Mouse (Mus musculus) liver, embryonic 13.5 days (tissue): ENCODE results near the gene Agbl2. TPM values are rescaled to one million over a fixed set of nuclear protein-coding genes. Genes with fewer than 3 reads are reported as not detected.
"Not testable (repeated sequence)": the region's sequence is repeated elsewhere in the genome, so short reads cannot be mapped to it uniquely, and the experiment has no call there.

ENCODE experiments used
- ATAC-seq: fragments of 200-750 bp; cut with Nextera tagmentation; 2 replicates; pipeline ENCODE4 v1.8.0; 2017; ENCODE audit warnings: low read depth, mild to moderate bottlenecking, moderate number of reproducible peaks, moderate library complexity
- DNase-seq: peaks from one replicate; pipeline ENCODE4 v3.0.0; 2022
- H3K27ac ChIP-seq: fragments of 300-500 bp; sonication (generic); 2 replicates; pipeline ENCODE4 v1.5.1; 2015; ENCODE audit warnings: moderate library complexity, mild to moderate bottlenecking, inconsistent platforms
- H3K27me3 ChIP-seq: fragments of 300-500 bp; sonication (generic); 2 replicates; pipeline ENCODE4 v1.6.1; 2015; ENCODE audit warnings: mild to moderate bottlenecking, inconsistent platforms
- H3K36me3 ChIP-seq: fragments of 300-500 bp; sonication (generic); 2 replicates; pipeline ENCODE4 v1.6.1; 2015; ENCODE audit warnings: mild to moderate bottlenecking, inconsistent platforms
- H3K4me1 ChIP-seq: fragments of 300-500 bp; sonication (generic); replicated peaks from 2 replicates; pipeline ENCODE4 v1.6.1; 2015; ENCODE audit warnings: inconsistent platforms
- H3K4me2 ChIP-seq: fragments of 300-500 bp; sonication (generic); 2 replicates; pipeline ENCODE4 v1.6.1; 2015; ENCODE audit warnings: inconsistent platforms, mild to moderate bottlenecking, moderate library complexity
- H3K4me3 ChIP-seq: fragments of 300-500 bp; sonication (generic); replicated peaks from 2 replicates; pipeline ENCODE4 v1.5.1; 2015; ENCODE audit warnings: mild to moderate bottlenecking, inconsistent platforms
- H3K9ac ChIP-seq: fragments of 300-500 bp; sonication (generic); 2 replicates; pipeline ENCODE4 v1.6.1; 2015; ENCODE audit warnings: mild to moderate bottlenecking, inconsistent platforms
- H3K9me3 ChIP-seq: fragments of 300-500 bp; sonication (generic); replicated peaks from 2 replicates; pipeline ENCODE4 v1.6.1; 2016; ENCODE audit warnings: inconsistent platforms
- WGBS: fragments of 180-500 bp; shearing (Covaris S2); methylation state at CpG from one replicate; pipeline ENCODE4 v1.1.7; 2015; ENCODE audit not compliant: insufficient replicate concordance; 5-methylcytosine and 5-hydroxymethylcytosine counted together
- polyA plus RNA-seq: library from polyadenylated mRNA; unstranded; fragments of >200 nt; fragmentation: Nextera tagmentation; extraction: Ambion mirVana; gene quantifications from 2 replicates; pipeline ENCODE4 v1.2.1, GENCODE M21; 2015

Gene Agbl2
- polyA plus RNA-seq, 1 experiment from 2014 or later: 0.06 TPM

DNA sequence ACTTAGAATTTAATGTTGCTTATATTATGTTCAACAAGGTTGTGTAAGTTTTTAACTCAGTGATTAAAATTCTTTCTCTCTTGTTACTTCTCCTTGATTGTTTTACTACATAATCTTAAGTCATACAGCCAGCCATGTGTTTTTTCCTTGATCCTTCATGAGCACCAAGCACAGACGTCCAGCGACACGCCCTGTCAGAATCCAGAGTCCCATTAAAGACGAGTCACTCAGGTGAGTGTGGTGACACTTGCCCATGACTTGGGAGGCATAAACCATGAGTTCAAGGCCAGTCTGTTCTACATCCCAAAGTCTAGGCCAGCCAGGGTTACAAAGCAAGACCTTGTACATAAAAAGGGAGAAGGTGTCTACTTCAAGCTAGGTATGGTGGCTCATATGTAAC, 33.6 kb downstream of the Agbl2 start:
- Histone ChIP-seq H3K27ac (no peak overlapping the region), H3K4me1 (no peaks in the 10 kb centered on the region), H3K4me3 (no peak overlapping the region), H3K4me2 (no peak overlapping the region), H3K9ac (no peak overlapping the region), H3K36me3 (no peaks in the 10 kb centered on the region), H3K27me3 (no peaks in the 10 kb centered on the region), H3K9me3 (no peaks in the 10 kb centered on the region)
- 73% methylated on average over 4 of the region's 4 CpGs for WGBS
- DNase-seq (no peak), ATAC-seq (no peak)

DNA sequence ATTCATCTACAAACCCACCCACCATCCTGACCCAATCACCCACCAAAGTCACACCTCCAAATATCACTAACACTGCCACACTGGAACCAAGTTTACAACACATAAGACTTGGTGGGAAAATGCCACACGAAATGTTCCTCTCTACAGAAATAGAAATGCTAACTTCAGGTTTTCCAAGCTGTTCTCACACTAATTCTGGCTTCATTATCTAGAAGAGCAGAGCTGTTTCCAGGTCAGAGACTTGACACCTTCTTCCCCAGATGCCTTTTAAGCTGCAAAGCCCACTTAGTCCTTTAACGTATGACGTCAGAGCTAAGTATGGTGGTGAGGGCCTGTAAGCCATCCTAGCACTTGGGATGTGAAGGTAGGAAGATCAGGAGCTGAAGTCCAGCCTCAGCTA, 36.2 kb downstream of the Agbl2 start:
- no peak overlapping the region for H3K4me3 ChIP-seq
- WGBS: 79% methylated on average over 3 of the region's 3 CpGs
- no peak overlapping the region for H3K4me2 ChIP-seq
- no peaks in the 10 kb centered on the region for H3K4me1 ChIP-seq
- no peaks in the 10 kb centered on the region for H3K36me3 ChIP-seq
- H3K27me3 ChIP-seq: no peaks in the 10 kb centered on the region
- H3K9me3 ChIP-seq: no peaks in the 10 kb centered on the region
- ATAC-seq (no peak), DNase-seq (no peak)
- H3K9ac ChIP-seq: no peak overlapping the region
- no peak overlapping the region for H3K27ac ChIP-seq

DNA sequence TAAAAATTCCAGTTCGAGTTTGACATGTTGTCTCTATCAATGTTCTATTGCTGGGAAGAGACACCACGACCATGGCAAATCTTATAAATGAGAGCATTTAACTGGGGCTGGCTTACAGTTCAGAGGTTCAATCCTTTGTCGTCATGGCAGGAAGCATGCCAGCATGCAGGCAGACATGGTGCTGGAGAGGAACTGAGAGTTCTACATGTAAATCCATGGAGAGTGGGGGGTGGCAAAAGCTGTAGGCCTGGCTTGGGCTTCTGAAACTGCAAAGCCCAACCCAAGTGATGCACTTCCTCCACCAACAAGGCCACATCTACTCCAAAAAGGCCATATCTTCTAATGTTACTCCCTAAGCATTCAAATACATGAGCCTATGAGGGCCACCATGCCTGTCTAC, 38.4 kb downstream of the Agbl2 start:
- Histone ChIP-seq H3K36me3 (no peaks in the 10 kb centered on the region), H3K4me3 (no peak overlapping the region), H3K9ac (no peak overlapping the region), H3K4me1 (no peaks in the 10 kb centered on the region), H3K9me3 (no peaks in the 10 kb centered on the region), H3K27me3 (no peaks in the 10 kb centered on the region), H3K4me2 (no peak overlapping the region), H3K27ac (no peak overlapping the region)
- DNase-seq: no peak
- ATAC-seq: no peak
- WGBS: 53% methylated on average over 3 of the region's 3 CpGs

DNA sequence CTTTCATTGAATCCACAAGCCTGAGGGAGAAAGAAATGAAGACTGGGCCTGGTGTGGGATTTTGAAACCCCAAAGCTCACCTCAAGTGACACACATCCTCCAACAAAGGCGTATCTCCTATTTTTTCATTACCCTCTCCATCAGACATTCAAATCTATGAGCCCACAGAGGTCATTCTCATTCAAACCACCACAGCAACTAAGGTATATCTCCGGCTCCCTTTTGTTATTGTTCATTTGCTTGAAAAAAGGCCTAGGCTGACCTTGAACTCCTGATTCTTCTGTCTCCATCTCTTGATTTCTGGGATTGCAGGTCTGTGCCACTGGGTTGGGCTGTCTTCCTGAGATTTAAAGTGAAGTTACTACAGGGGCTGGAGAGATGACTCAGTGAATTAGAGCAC, 40.5 kb downstream of the Agbl2 start:
- H3K27me3 ChIP-seq: no peaks in the 10 kb centered on the region
- ATAC-seq (no peak), DNase-seq (no peak)
- H3K4me2 ChIP-seq: no peak overlapping the region
- H3K4me3 ChIP-seq: no peak overlapping the region
- no peaks in the 10 kb centered on the region for H3K9me3 ChIP-seq
- H3K36me3 ChIP-seq: no peaks in the 10 kb centered on the region
- no peak overlapping the region for H3K9ac ChIP-seq
- no peak overlapping the region for H3K27ac ChIP-seq
- 71% methylated on average over 2 of the region's 2 CpGs for WGBS
- no peaks in the 10 kb centered on the region for H3K4me1 ChIP-seq

DNA sequence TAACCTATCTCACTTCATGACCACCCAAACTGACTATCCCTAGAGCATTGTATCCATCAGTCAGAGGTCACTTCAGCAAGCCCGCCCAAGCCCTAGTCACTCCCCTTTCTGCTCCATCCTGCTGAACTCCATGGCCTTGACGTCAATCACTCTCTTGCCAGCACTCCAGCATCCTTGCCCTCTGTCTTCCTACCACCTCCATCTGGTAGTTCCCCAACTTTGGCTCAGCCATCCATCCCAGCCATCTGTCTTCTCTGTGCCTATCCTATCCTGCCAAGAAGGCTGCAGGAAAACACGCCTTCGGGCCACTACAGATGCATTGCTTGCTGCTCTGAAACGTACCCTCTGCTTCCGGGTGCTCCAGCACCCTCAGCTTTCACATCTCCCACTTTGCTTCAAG, 41.3 kb downstream of the Agbl2 start:
- DNase-seq (no peak), ATAC-seq (no peak)
- Histone ChIP-seq H3K27ac (no peak overlapping the region), H3K27me3 (no peaks in the 10 kb centered on the region), H3K36me3 (no peaks in the 10 kb centered on the region), H3K4me1 (no peaks in the 10 kb centered on the region), H3K4me2 (no peak overlapping the region), H3K9ac (no peak overlapping the region), H3K4me3 (no peak overlapping the region), H3K9me3 (no peaks in the 10 kb centered on the region)
- WGBS: 69% methylated on average over 6 of the region's 6 CpGs

DNA sequence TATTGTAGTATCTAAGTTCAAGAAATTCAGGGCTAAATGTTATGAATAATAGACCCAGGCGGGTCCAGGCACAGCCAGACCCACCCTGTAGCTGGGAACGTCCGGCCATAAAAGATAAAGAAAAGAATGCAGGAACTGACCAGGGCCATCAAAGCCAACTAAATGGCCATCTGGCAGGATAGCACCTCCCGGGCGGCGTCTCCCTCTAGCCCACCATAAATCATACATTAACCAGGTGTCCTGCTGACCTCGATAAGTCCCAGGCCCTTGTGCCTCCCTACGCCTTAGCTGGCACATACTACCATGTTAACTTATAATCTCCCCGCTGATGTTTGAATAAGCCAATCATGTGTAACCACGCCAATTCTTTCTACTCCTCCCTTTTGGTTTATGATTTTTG, 42.0 kb downstream of the Agbl2 start:
- not testable (repeated sequence) for H3K27ac ChIP-seq, H3K4me1 ChIP-seq, H3K4me3 ChIP-seq, DNase-seq, H3K4me2 ChIP-seq, ATAC-seq, H3K9ac ChIP-seq, H3K36me3 ChIP-seq, H3K9me3 ChIP-seq, H3K27me3 ChIP-seq
- 66% methylated on average over 10 of the region's 10 CpGs for WGBS

GRCm38 (mm10) chr2:90825515-90826172, 43.1 kb downstream of the Agbl2 start:
- no peaks in the 10 kb centered on the region for H3K4me1 ChIP-seq
- no peak overlapping the region for H3K4me3 ChIP-seq
- no peak overlapping the region for H3K27ac ChIP-seq
- WGBS: 65% methylated on average over 11 of the region's 11 CpGs
- no peak overlapping the region for H3K4me2 ChIP-seq
- ATAC-seq (no peak), DNase-seq (no peak)
- no peaks in the 10 kb centered on the region for H3K36me3 ChIP-seq
- H3K9me3 ChIP-seq: no peaks in the 10 kb centered on the region
- peaks cover 3% of the 10 kb centered on the region; the same call in 1 of the 2 replicates for H3K27me3 ChIP-seq
- H3K9ac ChIP-seq: no peak overlapping the region

DNA sequence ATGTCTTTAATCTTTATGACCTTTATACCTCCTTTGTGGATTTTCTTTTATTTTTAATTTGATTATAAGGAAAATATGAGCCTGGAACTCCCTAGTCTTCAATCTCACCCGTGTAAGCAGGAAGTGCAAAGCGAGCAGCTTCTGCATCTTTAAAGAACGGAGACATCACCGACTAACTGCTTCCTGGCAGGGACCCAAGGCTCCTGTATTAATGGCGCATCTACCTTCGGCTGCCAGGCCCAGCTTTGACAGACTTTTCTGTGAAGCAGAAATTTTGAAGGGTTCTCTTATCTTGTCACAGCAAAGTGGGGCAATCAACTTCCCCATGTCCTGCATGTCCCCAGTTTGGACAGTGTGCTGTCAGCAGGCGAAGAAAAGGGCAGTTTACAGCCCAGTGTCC, 46.2 kb downstream of the Agbl2 start:
- no peak overlapping the region for H3K4me3 ChIP-seq
- ATAC-seq (no peak), DNase-seq (no peak)
- peaks cover 3% of the 10 kb centered on the region; the same call in 1 of the 2 replicates for H3K27me3 ChIP-seq
- H3K9me3 ChIP-seq: no peaks in the 10 kb centered on the region
- H3K4me1 ChIP-seq: no peaks in the 10 kb centered on the region
- no peaks in the 10 kb centered on the region for H3K36me3 ChIP-seq
- H3K9ac ChIP-seq: no peak overlapping the region
- no peak overlapping the region for H3K27ac ChIP-seq
- H3K4me2 ChIP-seq: no peak overlapping the region
- WGBS: 33% methylated on average over 7 of the region's 7 CpGs

DNA sequence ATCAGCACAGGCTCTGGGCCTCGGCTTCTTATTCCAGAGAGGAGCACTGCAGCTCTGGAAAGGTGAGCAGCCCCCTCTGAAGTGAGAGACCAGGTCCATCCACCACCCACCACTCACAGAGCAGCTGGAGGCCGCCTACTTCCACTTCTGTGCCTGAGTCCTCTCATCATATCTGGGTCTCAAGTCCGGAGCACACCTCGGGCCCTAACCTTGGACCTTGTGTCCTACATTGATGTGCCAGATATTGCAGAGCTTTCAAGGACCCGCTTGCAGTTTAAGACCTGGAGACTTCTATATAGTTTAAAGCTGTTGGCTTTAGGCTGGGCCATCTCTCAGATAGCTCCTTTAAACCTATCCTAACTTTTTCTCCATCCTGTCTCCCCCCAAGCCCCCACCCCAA, 51.0 kb downstream of the Agbl2 start:
- no peaks in the 10 kb centered on the region for H3K36me3 ChIP-seq
- no peak overlapping the region for H3K27ac ChIP-seq
- H3K4me1 ChIP-seq: no peaks in the 10 kb centered on the region
- ATAC-seq (no peak), DNase-seq (no peak)
- H3K4me3 ChIP-seq: no peak overlapping the region
- peaks cover 3% of the 10 kb centered on the region; the same call in 1 of the 2 replicates for H3K27me3 ChIP-seq
- WGBS: 59% methylated on average over 5 of the region's 5 CpGs
- no peak overlapping the region for H3K4me2 ChIP-seq
- no peak overlapping the region for H3K9ac ChIP-seq
- no peaks in the 10 kb centered on the region for H3K9me3 ChIP-seq

- WGBS: 79% methylated on average over 2 of the region's 2 CpGs
Observed at GRCm38 (mm10) chr2:90838621-90839020, 56.1 kb downstream of the Agbl2 start.

DNA sequence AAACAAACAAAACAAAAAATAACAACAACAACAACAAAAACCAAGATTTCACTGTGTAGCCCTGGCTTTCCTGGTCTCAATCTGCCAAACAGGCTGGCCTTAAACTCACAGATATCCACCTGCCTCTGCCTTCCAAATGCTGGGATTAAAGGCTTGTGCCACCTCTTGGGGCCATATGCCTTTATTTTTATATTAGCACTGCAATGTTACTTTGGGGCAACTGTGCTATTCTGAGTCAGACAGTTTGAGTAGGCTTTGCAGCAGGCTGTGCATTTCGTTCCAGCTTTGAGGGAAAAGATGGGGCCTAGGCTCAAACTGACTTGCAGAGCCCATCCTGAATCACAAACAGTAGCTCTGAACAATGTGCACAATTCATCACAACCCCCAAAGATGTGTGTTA, 61.1 kb downstream of the Agbl2 start:
- H3K4me3 ChIP-seq: no peak overlapping the region
- WGBS: 85% methylated on average over 1 of the region's 1 CpGs
- H3K27ac ChIP-seq: no peak overlapping the region
- H3K4me1 ChIP-seq: peaks cover 28% of the 10 kb centered on the region
- no peak for ATAC-seq
- H3K27me3 ChIP-seq: no peaks in the 10 kb centered on the region
- no peaks in the 10 kb centered on the region for H3K36me3 ChIP-seq
- no peak overlapping the region for H3K9ac ChIP-seq
- no peaks in the 10 kb centered on the region for H3K9me3 ChIP-seq
- H3K4me2 ChIP-seq: no peak overlapping the region
- DNase-seq: no peak

More at GRCm38 (mm10) chr2:90838621-90839020, 56.1 kb downstream of the Agbl2 start:
- H3K27me3 ChIP-seq: no peaks in the 10 kb centered on the region
- no peaks in the 10 kb centered on the region for H3K9me3 ChIP-seq
- ATAC-seq (no peak), DNase-seq (no peak)
- H3K27ac ChIP-seq: no peak overlapping the region
- H3K4me2 ChIP-seq: no peak overlapping the region
- no peak overlapping the region for H3K4me3 ChIP-seq
- H3K36me3 ChIP-seq: no peaks in the 10 kb centered on the region
- no peak overlapping the region for H3K9ac ChIP-seq
- no peaks in the 10 kb centered on the region for H3K4me1 ChIP-seq

- Histone ChIP-seq H3K4me3 (no peak overlapping the region), H3K36me3 (no peaks in the 10 kb centered on the region), H3K9ac (no peak overlapping the region), H3K4me1 (peaks cover 34% of the 10 kb centered on the region), H3K27ac (no peak overlapping the region), H3K27me3 (no peaks in the 10 kb centered on the region), H3K9me3 (no peaks in the 10 kb centered on the region), H3K4me2 (no peak overlapping the region)
- WGBS: 74% methylated on average over 5 of the region's 5 CpGs
- DNase-seq: no peak
- no peak for ATAC-seq
Observed at GRCm38 (mm10) chr2:90844262-90844661, 61.7 kb downstream of the Agbl2 start.
